Mouse (Mus musculus) gastrocnemius, postnatal 10 days (tissue): ENCODE results near the gene Wdr54. TPM values are rescaled to one million over a fixed set of nuclear protein-coding genes. Genes with fewer than 3 reads are reported as not detected.
A peak's percentile ranks its signal among the peaks of the same experiment; 100 is the strongest.

ENCODE experiments used
- DNase-seq: peaks from one replicate; pipeline ENCODE4 v3.0.0; 2021; ENCODE audit warnings: mixed read lengths
- long read RNA-seq, 2 experiments: library from polyadenylated mRNA; stranded (forward); transcript quantifications; one replicate each; pipeline ENCODE4 v2.0.0; 2021
- total RNA-seq, 2 experiments: library from RNA; stranded (reverse); gene quantifications; 2 replicates each; pipeline ENCODE4 v1.2.3; 2021

Gene Wdr54
- total RNA-seq = 1 to 10 TPM in 1 of 2 experiments, under 1 TPM in 1; 0.43 to 1.4 TPM
- long read RNA-seq, experiment 1 = 0 reads
- long read RNA-seq, experiment 2, partial matches to known transcripts = 0 of 1 reads
- long read RNA-seq, experiment 2, other reads (novel, unspliced or antisense) = 1 of 1 reads

DNA sequence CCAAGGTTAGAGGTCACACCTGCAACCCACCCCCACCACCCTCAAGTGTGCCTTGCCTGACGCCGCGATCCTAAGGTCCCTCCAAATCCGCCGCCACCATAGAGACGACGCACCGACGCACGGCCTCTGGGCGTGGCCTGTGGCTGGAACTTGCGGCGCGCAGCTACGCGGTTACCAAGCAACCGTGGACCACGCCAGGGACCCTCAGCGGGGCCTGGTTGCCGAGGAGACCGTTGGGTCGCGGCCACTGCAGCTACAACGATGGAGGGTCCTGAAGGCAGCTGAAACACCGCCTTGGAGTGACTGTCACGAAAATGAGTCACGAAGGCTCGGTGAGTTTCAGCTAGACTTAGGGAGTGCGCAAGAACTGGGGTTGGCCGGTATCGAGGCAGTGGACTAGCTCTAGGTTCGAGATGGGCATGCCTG lies at the start of gene Wdr54, which contains the start of gene 1700003E16Rik:
TSS of gene Wdr54 (minus strand) at position 139 of the 426 bp plus-strand sequence.
TSS of gene 1700003E16Rik (plus strand) at position 146 of the 426 bp plus-strand sequence.
- peak; percentile 48 for DNase-seq

DNA sequence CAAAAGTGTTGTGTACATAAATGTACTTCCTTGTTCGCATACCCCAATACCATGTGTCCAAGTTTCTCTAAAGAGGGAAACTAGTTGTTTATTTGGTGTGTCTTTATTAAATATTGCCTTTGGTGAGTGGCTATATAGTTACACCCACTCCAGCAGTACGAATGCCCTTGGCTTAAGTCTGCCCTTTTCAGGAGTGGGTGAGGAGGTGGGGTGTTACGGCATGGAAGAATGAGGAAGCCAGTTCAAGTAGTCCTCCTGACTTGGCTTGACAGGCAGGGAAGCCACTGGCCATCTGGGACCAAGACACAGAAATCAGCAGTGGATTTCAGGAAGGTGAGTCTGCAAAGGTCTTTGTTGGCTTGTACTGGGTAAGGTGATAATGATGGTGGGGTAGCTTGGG lies 49.7 kb upstream of the Wdr54 start:
- DNase-seq = no peak

DNA sequence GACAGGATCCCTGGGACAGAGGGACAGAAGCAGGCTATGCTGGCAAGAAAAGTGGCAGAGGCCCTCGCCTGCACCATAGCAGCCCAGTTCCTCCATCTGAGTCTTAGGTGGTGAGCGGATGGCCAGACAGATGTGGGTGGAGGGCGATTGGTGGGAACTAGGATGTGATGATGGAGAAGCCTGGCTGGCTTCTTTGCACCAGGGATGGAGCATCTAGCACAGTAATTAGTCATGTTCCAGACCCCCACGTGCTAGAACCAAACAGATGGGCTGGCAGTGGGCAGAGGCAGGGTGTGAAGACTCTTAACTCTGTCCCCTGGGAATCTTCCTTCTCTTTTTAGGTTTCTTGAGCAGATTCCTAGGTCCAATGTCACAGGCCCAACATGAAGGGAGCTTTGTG lies 47.1 kb upstream of the Wdr54 start:
- DNase-seq = no peak

DNA sequence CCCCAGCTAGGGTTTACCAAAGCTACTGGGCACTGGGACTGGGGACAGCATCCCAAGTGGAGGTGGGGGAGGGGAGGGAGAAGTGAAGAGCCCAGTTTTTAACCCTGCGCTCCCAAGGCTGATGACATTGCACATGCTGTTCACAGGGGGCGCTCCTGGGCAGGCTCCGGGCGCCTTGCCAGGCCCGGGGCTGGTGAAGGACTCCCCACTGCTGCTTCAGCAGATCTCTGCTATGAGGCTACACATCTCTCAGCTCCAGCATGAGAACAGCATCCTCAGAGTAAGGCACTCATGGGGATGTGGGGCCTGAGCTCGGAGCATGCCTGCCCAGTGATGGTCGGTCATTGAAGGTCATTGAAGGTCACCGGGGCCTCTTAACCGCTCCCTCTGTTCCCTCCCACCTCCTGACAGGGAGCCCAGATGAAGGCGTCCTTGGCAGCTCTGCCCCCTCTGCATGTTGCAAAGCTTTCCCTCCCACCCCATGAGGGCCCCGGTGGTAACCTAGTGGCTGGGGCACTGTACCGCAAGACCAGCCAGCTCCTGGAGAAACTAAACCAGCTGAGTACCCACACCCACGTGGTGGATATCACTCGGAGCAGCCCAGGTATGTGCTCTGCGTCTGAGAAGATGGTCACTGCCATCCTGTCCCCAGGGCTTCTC lies 41.3 kb upstream of the Wdr54 start:
- peak; percentile 50 for DNase-seq

DNA sequence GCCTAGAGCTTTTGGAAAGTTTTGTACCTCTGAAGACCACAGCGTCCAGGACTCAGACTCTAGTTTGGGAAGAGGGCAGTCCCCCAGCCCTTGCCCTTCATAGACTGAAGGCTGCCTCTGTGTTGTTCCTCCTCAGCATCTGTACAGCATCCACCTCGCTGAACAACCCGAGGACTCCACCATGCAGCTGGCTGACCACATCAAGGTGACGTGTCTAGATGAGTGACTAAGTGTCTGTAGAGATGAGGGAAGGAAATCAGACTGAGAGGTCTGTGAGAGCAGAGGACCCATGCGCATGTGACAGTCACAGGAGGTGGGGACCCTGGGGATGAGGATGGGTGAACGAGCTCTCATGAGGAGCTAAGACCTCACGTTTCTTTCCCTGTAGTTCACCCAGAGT lies 37.4 kb upstream of the Wdr54 start:
- no peak for DNase-seq

DNA sequence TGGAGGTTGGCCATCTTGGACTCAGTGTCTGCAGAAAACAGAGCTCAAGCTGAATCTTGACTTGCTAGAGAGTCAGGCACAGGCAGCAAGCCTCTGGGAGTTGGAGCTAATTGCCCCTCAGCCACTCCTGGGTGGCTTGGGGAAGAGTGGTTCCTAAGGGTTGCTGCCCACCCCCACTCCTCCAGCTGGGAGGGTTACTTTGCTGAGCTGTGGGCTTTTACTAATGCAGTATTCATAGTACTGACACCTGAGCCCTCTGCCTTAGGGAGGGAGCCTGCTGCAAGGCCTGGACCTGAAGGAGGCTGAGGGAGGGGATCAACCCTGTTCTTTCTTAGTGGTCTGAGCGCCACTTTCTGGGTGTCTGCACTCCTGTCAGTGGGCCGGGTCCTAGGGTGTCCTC lies 30.7 kb upstream of the Wdr54 start:
- no peak for DNase-seq

DNA sequence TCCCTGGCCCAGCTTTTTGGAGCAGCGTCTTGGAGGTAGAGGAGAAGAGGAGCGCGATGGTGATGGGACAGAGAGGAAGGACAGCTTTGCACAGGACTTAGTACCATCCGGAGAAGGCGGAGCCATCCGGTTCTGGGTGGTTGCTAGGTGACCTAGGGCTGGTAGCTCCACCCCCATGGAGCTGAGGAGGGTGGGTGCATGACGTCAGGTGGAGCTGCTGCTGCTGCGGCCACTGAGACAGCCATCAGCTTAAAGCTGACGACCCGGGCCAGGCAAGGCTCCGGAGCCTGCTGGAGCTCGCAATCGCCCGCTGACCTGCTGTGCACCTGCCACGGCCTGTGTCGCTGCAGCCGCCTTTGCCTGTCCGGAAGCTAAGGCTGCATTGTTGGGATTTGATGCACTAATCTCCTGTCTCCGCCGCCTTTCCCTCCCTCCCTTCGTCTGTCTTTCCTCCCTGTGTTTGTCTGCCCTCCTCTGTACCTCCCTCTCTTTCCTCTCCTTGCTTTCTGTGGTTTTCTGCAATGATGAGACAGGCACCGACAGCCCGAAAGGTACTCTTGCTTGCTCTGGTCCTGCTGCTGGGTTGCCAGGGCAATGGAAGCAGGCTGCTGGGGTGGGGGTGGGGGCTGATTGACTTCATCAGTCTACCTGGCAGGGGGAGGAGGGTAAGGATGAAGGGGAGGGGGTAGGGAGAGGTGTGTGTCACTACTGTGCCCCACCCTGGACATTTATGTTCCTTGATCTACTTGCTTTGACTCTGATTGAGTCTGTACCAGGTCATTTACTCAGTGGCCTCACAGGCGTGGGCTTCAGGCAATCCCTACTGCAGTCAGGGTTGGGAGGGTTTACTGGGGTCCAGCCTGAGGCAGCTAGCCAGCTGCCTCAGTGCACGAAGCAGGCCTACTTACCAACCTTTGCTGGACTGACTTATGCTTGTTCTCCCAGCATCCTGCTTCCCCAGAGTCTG lies 30.0 kb upstream of the Wdr54 start:
- DNase-seq = peak; percentile 40

DNA sequence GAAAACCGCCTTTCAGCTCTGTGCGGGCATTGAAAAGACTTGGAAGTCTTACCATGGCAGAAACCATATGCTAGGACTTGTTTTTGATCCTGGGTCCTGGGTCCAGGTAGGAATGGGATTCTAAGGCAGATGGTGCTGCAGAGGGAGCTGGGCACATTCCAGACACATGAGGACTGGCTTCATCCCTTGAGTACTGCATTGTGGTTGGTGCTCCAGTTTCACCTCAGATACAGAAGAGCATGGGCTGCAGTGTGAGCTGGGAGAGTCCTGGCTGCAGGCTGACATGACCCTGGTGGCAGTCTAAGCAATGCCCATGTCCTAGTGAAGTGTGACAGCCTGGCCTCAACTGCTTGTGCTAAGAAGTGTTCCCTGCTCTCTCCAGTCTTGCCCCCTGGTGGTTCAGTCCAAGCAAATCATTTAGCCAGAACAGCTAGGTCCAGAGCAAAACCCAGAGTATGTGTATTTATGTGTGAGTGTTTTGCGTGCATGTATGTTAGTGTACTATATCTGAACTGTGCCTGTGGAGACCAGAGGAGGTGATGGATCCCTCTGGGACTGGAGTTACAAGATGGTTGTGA lies 28.8 kb upstream of the Wdr54 start:
- DNase-seq = no peak

DNA sequence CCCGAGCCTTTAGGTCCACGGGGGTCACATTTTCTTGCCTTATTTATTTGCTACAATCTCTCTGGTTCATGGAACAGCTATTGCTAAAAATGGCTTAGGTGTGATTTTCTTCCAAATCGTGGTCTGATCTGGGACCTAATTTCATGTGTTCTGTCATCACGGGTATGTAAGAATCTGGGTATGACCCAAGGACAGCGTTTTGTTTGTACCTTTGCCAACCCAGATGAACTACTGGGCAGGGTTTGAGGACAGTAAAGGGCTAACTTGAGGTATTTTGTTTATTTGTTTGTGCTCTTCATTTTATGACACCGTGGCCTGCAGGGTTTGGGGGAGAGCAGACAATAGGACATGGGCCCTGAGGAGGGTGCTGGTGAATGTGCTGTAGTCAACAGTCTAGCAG lies 24.4 kb upstream of the Wdr54 start:
- DNase-seq = no peak

DNA sequence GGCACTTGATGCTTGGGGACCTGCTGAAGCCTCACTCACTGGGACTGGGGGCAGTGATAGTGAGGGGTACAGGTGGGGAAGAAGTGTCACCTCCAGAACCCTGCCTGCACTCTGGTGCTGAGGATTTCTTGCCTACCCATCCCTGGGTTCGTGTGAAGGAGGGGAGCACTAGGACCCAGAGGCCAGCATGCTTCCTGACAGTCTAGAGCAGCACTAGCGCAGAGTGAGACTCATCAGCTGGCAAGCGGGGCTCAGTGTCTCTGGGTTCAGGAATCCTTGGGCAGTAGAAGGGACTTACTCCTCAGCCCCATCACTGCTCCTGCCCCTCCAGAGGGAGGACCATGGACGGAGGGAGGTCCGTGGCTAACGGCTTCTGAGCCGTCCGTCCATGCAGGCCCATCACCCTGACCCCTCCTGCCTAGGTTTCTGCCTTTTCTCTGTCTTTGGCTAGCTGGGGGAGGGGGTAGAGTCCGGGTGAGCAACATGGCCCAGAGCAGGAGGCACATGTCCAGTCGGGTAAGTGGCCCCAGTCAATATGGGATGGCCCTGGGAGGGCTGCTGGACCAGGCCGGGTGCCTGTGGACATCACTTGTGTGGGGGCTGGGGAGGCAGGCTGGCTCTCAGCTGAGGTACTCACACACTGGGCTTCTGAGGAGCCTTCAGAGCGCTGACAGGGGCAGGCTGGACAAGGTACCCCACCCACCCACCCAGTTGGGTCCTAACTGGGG lies 23.4 kb upstream of the Wdr54 start:
- no peak for DNase-seq

DNA sequence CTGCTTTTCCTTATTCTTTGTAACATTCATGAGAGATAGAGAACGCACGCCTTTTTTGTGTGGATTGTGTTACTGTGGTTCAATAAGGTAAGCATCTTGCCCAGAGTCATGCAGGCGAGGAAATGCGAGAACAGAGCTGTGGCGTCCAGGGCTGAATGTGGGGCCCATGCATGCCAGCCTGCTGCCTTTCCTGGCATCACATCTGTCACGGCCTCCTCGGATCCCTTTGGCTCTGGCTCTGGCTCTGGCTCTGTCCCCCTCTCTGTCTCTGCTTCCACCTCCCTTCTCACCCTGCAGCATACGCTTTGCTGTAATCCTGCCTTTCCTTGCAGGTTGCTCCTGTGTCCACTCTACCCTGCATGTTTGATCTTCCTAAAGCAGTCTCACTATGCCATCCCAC lies 19.8 kb upstream of the Wdr54 start:
- peak; percentile 50 for DNase-seq

DNA sequence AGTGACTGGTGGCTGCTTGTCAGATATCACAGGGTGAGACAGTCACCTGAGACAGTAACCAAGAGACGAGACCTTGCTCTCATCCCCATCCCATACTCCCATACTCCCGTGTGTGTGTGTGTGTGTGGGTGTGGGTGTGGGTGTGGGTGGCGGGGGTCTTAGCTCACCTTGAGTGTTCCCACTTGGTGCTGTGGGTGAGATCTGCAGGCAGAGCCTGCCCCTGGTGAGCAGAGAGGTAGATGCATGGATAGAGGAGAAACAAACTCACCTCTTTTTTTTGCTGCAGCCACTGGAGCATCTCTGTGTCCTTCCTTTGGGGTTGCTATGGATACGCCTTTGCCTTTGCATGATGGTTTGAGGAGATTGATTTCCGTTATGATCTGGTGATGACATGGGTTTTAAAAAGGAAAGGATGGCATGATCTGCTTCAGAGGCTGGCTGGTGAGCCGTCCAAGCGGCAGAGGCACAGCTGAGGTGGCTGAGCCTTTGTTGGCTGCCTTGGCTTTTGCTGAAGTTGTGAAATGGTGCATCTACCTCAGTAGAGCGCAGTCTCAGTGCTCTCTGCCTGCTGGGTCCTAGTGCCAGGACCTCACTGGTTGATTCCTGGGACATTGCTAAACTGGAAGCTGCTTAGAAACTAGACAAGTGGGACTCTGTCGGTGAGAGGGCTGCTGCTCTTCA lies 16.2 kb upstream of the Wdr54 start:
- no peak for DNase-seq

DNA sequence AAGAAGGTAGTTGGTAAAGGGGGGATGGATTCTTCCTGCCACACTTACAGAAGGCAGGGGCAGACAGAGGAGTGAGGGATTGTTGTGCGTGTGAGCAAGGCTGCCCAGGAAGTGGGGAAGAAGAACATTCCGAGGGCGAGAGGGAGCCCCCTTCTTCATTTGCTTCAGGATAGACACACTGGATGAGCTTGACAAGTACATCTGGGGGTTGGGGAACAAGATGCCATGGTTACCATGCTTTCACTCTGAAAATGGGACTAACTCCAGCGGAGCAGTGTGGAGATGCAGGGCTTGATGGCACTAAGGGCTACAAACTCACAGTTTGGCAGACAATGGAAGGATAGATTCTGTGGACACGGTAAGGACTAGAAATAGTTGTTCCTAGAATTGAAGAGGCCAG lies 14.9 kb upstream of the Wdr54 start:
- no peak for DNase-seq

DNA sequence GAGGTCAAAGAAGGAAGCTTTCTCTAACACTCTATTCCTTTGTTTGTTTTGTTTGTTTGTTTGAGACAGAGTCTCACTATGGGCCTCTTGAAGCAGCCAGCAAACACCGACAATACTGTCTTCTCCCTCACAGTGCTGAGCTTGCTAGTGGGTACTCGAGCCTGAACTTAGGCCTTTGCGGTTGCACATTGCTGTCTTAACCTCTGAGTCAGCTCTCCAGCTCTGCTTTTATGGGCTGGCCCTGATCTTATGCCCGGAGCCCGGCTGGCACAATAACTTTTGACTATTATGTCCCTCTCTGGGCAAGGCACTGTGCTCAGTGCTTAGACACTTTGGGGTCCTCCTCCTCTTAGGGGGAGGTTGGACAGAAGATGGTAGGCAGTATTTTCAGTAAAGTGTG lies 13.7 kb upstream of the Wdr54 start:
- DNase-seq = no peak

DNA sequence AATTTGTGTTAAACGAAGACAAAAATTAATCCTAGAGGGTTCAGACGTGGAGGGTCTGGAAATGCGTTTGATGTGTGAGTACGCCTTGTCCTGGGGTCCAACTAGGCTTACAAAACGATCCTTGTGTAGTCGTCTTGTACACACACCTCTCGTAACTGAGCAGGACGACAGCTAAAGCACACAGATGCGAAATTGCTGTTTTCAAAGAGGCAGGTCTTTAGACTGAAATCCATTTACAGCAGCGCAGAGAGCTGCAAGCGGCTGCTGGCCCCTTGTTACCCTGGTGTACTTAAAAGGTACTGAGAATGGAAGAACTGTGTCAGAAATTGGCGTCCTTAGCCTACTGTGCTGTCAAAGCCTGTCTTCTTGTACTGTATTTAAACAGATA lies 10.0 kb upstream of the Wdr54 start:
- no peak for DNase-seq

DNA sequence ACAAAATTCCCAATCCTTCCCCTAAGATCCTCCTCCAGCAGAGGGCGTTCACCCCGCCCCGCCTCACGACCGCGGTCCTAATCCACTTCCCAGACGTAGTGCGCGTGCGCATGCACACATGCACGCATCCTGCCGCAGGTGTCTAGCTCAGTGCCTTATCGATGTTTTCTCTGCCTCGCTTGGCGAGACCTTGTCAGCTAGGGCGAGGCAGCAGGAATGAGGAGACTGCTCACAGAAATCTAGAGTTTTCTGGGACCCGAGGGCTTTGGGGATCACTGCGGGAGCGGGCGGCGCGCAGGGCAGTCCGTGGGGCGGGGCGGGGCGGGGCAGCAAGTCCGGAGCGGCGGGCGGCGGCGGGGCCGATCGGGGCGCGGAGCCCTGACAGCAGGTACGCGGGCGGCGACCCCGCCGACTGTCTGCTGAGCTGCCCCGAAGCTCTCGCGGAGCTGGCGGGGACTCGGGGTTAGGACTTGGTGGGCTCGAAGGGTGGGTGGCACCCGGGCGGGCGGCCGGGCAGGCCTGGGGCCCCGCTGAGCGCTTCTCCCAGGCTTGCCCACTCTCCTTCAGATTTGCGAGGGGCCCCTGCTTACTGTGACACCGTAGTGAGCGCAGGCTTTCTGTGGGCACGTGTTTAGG lies 9.5 kb upstream of the Wdr54 start, which contains the start of gene Dctn1:
TSS of gene Dctn1 (plus strand) at position 314 of the 636 bp plus-strand sequence.
- peak; percentile 96 for DNase-seq

DNA sequence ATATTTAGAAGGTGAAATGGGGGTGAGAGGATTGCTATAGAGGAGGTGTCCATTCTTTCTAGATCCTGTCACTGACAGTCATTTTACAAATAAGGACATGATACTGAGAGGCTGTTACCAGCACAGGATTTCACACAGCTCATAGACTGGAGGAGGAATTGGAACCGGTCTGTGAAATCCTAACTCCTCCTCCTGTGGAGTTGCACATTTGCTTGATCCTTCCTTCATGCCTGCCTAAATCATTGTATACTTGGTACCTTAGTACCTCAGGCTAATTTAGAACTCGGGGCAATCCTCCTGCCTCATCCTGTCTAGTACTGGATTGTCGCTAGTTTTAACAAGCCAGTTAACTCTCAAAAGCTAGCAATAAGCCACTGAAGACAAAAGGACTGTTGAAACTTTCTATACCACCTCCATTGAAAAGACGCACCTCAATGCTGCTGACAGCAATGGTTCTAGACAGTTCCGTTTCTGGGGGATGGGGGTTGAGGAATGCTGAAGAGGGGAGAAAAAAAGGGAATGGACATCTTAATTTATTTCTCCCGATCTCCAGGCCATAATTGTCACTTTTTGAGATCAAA lies 8.9 kb upstream of the Wdr54 start:
- no peak for DNase-seq

DNA sequence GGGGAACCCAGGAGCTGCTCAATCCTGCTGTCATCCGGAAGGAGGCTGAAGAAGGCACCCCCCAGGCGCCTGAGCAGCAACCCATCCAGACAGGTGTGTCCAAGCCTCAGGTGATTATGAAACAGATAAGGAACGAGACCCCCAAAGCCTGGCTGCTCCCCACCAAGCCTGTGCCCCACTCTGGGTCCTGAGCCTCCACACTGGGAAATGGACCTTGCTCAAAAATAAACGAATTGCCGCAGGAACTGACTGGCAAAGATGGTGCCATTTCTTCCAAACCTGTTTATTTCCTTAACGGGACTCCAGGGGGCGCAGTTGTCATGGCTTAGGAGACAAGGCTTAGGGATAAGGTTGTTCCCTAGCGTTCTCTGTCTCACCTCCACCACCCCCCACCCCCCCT lies 6.5 kb upstream of the Wdr54 start:
- peak; percentile 62 for DNase-seq

DNA sequence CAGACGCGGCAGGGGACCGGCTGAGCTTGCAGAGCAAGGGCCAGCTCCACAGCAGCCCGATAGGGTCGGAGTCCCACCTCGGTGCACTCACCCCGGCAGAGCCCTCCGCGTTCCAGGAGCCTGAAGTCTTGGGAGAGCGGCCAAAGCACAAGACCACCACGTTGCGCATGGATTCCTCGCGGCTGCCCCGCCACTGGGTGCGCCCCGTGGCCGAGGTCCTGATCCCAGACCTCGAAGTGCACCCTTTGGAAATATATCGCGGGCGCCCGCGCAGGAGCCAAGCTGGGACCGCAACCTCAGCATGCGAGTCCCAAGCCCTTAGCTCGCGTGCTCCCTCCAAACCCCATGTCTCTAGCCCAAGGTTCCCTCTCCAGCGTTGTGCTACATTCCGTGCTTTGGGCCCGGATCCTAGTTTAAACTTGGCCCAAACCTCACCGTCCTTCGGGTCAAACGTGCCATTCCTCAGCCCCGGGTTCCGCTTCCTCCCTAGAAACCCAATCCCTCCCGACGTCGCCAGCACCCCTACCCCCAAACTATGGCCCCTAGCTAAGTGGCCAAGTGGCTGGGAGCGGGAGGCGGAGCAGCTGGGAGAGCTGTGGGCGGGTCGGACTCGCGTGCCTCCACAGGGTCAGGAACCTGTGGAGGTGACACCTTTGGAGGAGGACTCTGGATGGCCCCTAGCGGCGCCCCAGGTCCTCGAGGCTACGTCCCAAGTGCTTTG lies 5.9 kb upstream of the Wdr54 start:
- peak; percentile 35 for DNase-seq

DNA sequence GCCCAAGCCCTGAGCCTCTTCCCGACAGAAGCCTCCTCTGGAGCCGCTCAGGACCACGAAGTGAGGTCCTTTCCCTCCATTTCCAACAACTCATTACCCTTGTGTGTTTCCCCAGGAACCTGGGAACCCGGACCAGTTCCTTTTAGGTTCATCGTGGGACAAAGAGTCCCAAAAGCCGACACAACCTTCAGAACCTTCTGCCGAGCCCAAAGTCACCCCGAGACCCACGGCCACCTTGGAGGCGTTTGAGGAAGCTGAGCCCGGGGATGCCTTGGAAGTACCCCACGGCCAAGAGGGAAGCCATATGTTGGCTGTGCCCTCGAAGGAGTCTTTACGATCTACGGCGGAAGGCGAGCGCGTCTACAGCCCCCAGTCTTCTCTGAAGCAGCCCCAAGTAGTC lies 5.2 kb upstream of the Wdr54 start:
- no peak for DNase-seq
